Mouse (Mus musculus) spleen, postnatal 14 days (tissue): ENCODE results near the gene Vcl.

Experiments used
- DNase-seq, 2 experiments: peaks; one replicate each; pipeline ENCODE4 v3.0.0; 2021 to 2022; ENCODE audit warnings: low spot score in 2 of 2

Vcl gene

GRCm38 (mm10) chr14:21064321-21064720 lies 135.1 kb downstream of the Vcl start:
- DNase-seq: no peak

- no peak for DNase-seq
Observed at GRCm38 (mm10) chr14:21065490-21066162, 136.4 kb downstream of the Vcl start.

GRCm38 (mm10) chr14:21069594-21069993 lies 140.4 kb downstream of the Vcl start:
- no peak for DNase-seq

GRCm38 (mm10) chr14:21073981-21074380 lies 144.8 kb downstream of the Vcl start:
- DNase-seq: no peak

- no peak for DNase-seq
Observed at GRCm38 (mm10) chr14:21074398-21075320, 145.5 kb downstream of the Vcl start.

GRCm38 (mm10) chr14:21075751-21076500 lies 146.7 kb downstream of the Vcl start:
- DNase-seq: peak; percentile 86 to 87

- DNase-seq: no peak
Observed at GRCm38 (mm10) chr14:21076501-21077194, 147.4 kb downstream of the Vcl start.

GRCm38 (mm10) chr14:21077939-21078338 lies 148.7 kb downstream of the Vcl start:
- no peak for DNase-seq

GRCm38 (mm10) chr14:21078511-21078910 lies 149.3 kb downstream of the Vcl start:
- no peak for DNase-seq

- no peak for DNase-seq
Observed at GRCm38 (mm10) chr14:21082823-21083222, 153.6 kb downstream of the Vcl start.
